Mouse (Mus musculus): Measurements from ENCODE around the gene Tanc1. TPM values are rescaled to one million over a fixed set of nuclear protein-coding genes. Genes with fewer than 3 reads are reported as not detected.
A peak's percentile ranks its signal among the peaks of the same experiment; 100 is the strongest.

Gene Tanc1
- total and polyA plus RNA-seq, 3 experiments = 8.1 to 26.2 (median 25.6) TPM

DNA sequence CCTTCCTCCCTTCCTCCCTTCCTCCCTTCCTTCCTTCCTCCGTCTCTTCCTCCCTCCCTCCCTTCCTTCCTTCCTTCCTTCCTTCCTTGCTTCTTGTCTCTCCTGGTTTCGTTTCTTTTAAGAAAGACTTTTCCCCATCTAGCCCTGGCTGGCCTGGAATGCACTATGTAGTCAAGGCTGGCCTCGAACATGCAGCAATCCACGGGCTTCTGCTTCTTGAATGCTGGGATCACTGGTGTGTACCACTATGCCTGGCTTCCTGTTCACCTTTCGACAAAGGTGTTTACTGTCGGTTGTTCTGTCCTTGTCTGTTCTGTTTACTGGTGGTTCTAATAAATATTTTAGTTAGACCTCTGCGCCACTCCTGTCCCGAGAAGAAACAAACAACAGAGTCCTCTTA is 10.4 kb upstream of the Tanc1 start:
- no peak for TF ChIP-seq CTCF (IDR thresholded peaks at IDR 0.05)
- no peak for TF ChIP-seq POLR2A (IDR thresholded peaks at IDR 0.05; ENCODE audit: insufficient read depth, low read depth, low read length)
- TF ChIP-seq EP300 (IDR thresholded peaks at IDR 0.05; ENCODE audit: insufficient read depth, low read depth, low read length) = no peak
- H3K27me3 ChIP-seq (ENCODE audit: control insufficient read depth, insufficient read depth, low read length) = no peaks in the 10 kb centered on the region
- H3K79me2 ChIP-seq (replicated peaks; ENCODE audit: control insufficient read depth, insufficient read depth, low read length) = no peaks in the 10 kb centered on the region
- H3K4me1 ChIP-seq (ENCODE audit: control insufficient read depth, insufficient read depth, low read length) = no peaks in the 10 kb centered on the region; the same call in 1 of the 2 replicates
- intact Hi-C loops (cut with DNase I) = no loop called here
- no peak overlapping the region for H3K27ac ChIP-seq
- no peak overlapping the region for H3K4me3 ChIP-seq
- no peak for DNase-seq
- no peaks in the 10 kb centered on the region for H3K36me3 ChIP-seq (ENCODE audit: control insufficient read depth, insufficient read depth, low read length)
- H3K9ac ChIP-seq (ENCODE audit: low read depth, low read length) = no peak overlapping the region
- WGBS = 85% methylated on average over 8 of the region's 8 CpGs

DNA sequence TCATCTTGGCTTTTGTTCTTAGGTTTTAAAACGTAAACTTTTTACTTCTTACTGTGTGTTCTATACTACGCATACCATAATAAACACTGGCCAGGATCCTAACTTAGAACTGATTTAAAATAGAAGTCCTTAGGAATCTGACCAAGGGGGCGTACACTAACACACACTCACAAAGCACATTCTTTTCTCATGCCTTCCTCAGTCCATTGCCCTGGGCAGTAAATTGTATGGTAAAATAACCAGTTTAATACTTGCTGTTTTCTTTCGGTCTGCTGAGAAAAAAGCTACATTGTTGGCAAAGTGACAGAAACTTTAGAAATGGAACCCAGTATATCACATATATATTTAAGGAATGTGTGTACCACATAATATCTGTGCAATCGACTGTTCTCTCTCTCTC is 2.9 kb upstream of the Tanc1 start:
- Histone ChIP-seq H3K4me1 (ENCODE audit: control insufficient read depth, insufficient read depth, low read length) (peaks cover 2% of the 10 kb centered on the region; the same call in 1 of the 2 replicates), H3K27me3 (ENCODE audit: control insufficient read depth, insufficient read depth, low read length) (no peaks in the 10 kb centered on the region), H3K4me3 (no peak overlapping the region), H3K36me3 (ENCODE audit: control insufficient read depth, insufficient read depth, low read length) (peaks cover 3% of the 10 kb centered on the region; the same call in 1 of the 2 replicates), H3K27ac (no peak overlapping the region), H3K9ac (ENCODE audit: low read depth, low read length) (no peak overlapping the region), H3K79me2 (replicated peaks; ENCODE audit: control insufficient read depth, insufficient read depth, low read length) (peaks cover 2% of the 10 kb centered on the region)
- no peak for TF ChIP-seq POLR2A (IDR thresholded peaks at IDR 0.05; ENCODE audit: insufficient read depth, low read depth, low read length)
- no peak for TF ChIP-seq EP300 (IDR thresholded peaks at IDR 0.05; ENCODE audit: insufficient read depth, low read depth, low read length)
- TF ChIP-seq CTCF (IDR thresholded peaks at IDR 0.05) = no peak
- no peak for DNase-seq
- intact Hi-C loops (cut with DNase I) = no loop called here
- WGBS = 65% methylated on average over 5 of the region's 5 CpGs

DNA sequence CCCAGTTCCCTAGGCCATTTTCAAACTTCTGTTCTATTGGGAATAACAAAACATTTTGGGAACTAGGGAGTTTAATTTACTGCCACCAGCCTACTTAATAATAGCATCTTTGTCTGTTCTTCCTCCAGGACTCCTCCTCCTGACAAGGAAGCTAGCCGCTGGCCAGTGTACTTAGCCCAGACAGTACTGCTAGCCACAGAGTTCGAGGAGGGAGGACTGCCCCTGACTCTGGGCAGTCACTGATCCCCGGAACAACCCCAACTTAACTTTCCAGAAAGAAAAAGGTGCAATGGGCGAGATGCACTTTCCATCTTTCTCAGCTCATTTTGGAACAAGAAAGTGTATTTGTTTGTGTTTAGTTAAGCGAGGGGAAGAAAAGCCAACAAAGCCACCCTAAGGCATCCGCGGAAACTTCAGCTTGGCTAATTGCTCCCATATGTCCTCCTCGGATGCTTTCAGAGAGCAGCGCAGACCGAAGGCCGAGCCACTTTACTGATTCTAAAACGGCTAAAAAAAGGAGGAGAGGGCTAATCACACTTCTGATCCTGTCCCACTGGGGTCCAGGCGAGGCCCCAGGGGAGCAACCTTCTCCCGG is 529 bp upstream of the Tanc1 start:
- TF ChIP-seq EP300 (IDR thresholded peaks at IDR 0.05; ENCODE audit: insufficient read depth, low read depth, low read length) (no peak), CTCF (IDR thresholded peaks at IDR 0.05) (no peak), POLR2A (IDR thresholded peaks at IDR 0.05; ENCODE audit: insufficient read depth, low read depth, low read length) (no peak)
- Histone ChIP-seq H3K36me3 (ENCODE audit: control insufficient read depth, insufficient read depth, low read length) (peaks cover 15% of the 10 kb centered on the region; the same call in 1 of the 2 replicates), H3K27me3 (ENCODE audit: control insufficient read depth, insufficient read depth, low read length) (no peaks in the 10 kb centered on the region), H3K27ac (peak overlapping the region; percentile 98), H3K9ac (ENCODE audit: low read depth, low read length) (peak overlapping the region; percentile 90), H3K4me3 (peak overlapping the region; percentile 97), H3K79me2 (replicated peaks; ENCODE audit: control insufficient read depth, insufficient read depth, low read length) (peaks cover 7% of the 10 kb centered on the region), H3K4me1 (ENCODE audit: control insufficient read depth, insufficient read depth, low read length) (peaks cover 9% of the 10 kb centered on the region)
- 4% methylated on average over 14 of the region's 14 CpGs for WGBS
- DNase-seq = peak in 1 of 2 experiments; percentile 33
- intact Hi-C loops (cut with DNase I) = loop anchor here (10.0 kb wide), 1 partner anchor 513 kb away; no protein-coding TSS in a partner anchor

DNA sequence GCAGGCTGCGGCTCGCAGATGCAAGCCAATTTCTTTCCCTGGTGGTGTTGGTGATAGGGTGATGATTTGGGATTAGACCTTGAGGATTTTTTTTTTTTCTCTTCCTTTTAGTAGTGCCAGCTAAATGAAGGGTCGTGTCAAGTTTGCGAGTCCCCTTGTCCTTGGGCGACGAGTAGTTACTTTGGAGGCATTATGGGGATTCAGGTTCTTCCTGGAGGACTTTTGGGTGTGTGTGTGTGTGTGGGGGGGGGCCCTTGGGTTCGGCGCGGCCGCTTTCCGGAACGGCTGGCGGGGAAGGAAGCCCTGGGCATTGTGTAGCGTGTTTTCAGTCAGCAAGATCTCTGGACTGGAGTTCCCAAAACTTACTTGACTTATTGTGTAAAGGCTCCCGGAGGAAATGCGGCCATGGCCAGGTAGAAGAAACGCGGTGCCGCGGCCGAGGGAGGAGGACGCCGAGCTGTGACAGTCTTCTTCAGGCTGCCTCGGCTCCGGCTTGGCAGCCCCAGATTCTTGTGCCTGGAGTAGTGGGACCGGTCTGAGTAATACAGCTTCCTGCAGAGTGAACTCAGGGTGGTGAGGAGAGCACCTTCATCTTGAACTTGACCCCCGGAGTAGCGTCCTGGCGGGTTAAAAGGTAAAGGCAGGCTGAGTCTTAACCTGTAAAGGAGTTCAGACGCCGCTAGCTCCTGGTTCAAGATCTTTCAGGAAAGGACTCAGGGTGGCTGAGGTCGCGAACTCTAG is 1.1 kb downstream of the Tanc1 start:
- peak overlapping the region; percentile 97 for H3K4me3 ChIP-seq
- WGBS = under 1% methylated on average over 33 of the region's 33 CpGs
- peaks cover 9% of the 10 kb centered on the region for H3K79me2 ChIP-seq (replicated peaks; ENCODE audit: control insufficient read depth, insufficient read depth, low read length)
- intact Hi-C loops (cut with DNase I) = loop anchor here (2.0 to 10.0 kb wide), 5 partner anchors 16 to 512 kb away; no protein-coding TSS in a partner anchor
- no peaks in the 10 kb centered on the region for H3K27me3 ChIP-seq (ENCODE audit: control insufficient read depth, insufficient read depth, low read length)
- H3K9ac ChIP-seq (ENCODE audit: low read depth, low read length) = peak overlapping the region; percentile 90
- peaks cover 15% of the 10 kb centered on the region for H3K4me1 ChIP-seq (ENCODE audit: control insufficient read depth, insufficient read depth, low read length)
- H3K36me3 ChIP-seq (ENCODE audit: control insufficient read depth, insufficient read depth, low read length) = peaks cover 15% of the 10 kb centered on the region
- TF ChIP-seq EP300 (IDR thresholded peaks at IDR 0.05; ENCODE audit: insufficient read depth, low read depth, low read length) (peak; percentile 63; the same call in 1 of the 2 replicates), CTCF (IDR thresholded peaks at IDR 0.05) (no peak), POLR2A (IDR thresholded peaks at IDR 0.05; ENCODE audit: insufficient read depth, low read depth, low read length) (no peak)
- peak; percentile 62 to 72 for DNase-seq
- peak overlapping the region; percentile 98 for H3K27ac ChIP-seq

DNA sequence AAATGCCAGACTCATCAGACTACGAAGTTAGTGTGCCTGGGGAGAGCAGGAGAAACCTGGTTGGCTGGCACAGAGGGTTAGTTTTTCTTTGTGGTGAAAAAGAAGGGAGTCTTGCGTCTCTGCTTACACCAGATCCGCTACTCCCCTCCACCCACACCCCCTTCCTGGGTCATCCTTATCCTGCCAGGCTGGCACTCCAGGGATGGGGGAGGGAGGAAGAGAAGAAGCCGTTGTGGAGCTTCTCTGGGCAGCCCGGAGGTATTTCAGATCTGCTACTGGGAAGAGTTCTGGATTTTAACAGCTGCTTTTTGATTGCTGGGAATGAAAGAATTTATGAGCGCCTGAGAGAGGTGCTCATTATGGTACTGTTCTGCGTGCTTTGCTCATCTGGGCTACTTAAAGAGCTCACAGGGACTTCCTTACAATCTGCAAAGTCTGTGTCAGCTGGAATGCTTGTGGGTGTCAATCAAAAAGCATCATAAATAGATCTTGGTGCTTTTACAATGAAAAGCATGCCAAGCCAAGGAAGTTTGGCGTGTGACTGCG is 1.7 kb downstream of the Tanc1 start:
- TF ChIP-seq POLR2A (IDR thresholded peaks at IDR 0.05; ENCODE audit: insufficient read depth, low read depth, low read length) (no peak), CTCF (IDR thresholded peaks at IDR 0.05) (no peak), EP300 (IDR thresholded peaks at IDR 0.05; ENCODE audit: insufficient read depth, low read depth, low read length) (no peak)
- DNase-seq = peak; percentile 26 to 38
- 8% methylated on average over 9 of the region's 9 CpGs for WGBS

More for the DNA sequence above, 1.7 kb downstream of the Tanc1 start:
- Histone ChIP-seq H3K79me2 (replicated peaks; ENCODE audit: control insufficient read depth, insufficient read depth, low read length) (peaks cover 14% of the 10 kb centered on the region), H3K4me3 (peak overlapping the region; percentile 97), H3K27me3 (ENCODE audit: control insufficient read depth, insufficient read depth, low read length) (no peaks in the 10 kb centered on the region), H3K4me1 (ENCODE audit: control insufficient read depth, insufficient read depth, low read length) (peaks cover 15% of the 10 kb centered on the region), H3K36me3 (ENCODE audit: control insufficient read depth, insufficient read depth, low read length) (peaks cover 15% of the 10 kb centered on the region), H3K9ac (ENCODE audit: low read depth, low read length) (peak overlapping the region; percentile 90), H3K27ac (peak overlapping the region; percentile 98)
- intact Hi-C loops (cut with DNase I) = loop anchor here (2.0 to 10.0 kb wide), 5 partner anchors 15 to 511 kb away; no protein-coding TSS in a partner anchor
